Mouse (Mus musculus) C2C12 (cell line): Measurements from ENCODE around the gene 4921504E06Rik.

Experiments used
- CEBPB ChIP-seq: IDR thresholded peaks from one replicate; pipeline ENCODE4 v1.6.1; 2011; ENCODE audit warnings: low read depth, mild to moderate bottlenecking, control low read depth, moderate library complexity
- CTCF ChIP-seq: IDR thresholded peaks from one replicate; pipeline ENCODE4 v1.5.1; 2011; ENCODE audit not compliant: control insufficient read depth, insufficient read depth, insufficient read length
- MAX ChIP-seq: IDR thresholded peaks from one replicate; pipeline ENCODE4 v1.6.1; 2011; ENCODE audit warnings: mild to moderate bottlenecking, control low read depth
- MYOD1 ChIP-seq: IDR thresholded peaks from one replicate; pipeline ENCODE4 v1.6.1; 2011; ENCODE audit warnings: low read depth; ENCODE audit not compliant: control insufficient read depth, insufficient read length
- MYOG ChIP-seq: IDR thresholded peaks from one replicate; pipeline ENCODE4 v1.6.1; 2011; ENCODE audit not compliant: control insufficient read depth, insufficient read length; ENCODE audit errors: extremely low read depth
- USF1 ChIP-seq: IDR thresholded peaks from one replicate; pipeline ENCODE4 v1.6.1; 2011; ENCODE audit warnings: low read depth, mild to moderate bottlenecking, control low read depth, moderate library complexity

- TF ChIP-seq MYOG (no peak), CTCF (no peak), USF1 (no peak), CEBPB (no peak), MAX (no peak), MYOD1 (no peak)
These were observed 6.4 kb upstream of the 4921504E06Rik start for GRCm38 (mm10) chr2:19560071-19560470.
